Mouse (Mus musculus): ENCODE measurements around the gene 1700109H08Rik. TPM values are rescaled to one million over a fixed set of nuclear protein-coding genes. Genes with fewer than 3 reads are reported as not detected.

The 1700109H08Rik gene
- polyA plus RNA-seq, 1 experiment, result 8.0 TPM

- Histone ChIP-seq H3K4me1 (ENCODE audit: control insufficient read depth, insufficient read depth, low read length) (no peaks in the 10 kb centered on the region), H3K27ac (ENCODE audit: insufficient read depth, low read length) (no peak overlapping the region), H3K4me3 (ENCODE audit: insufficient read depth, low read length) (no peak overlapping the region)
- no peak for TF ChIP-seq CTCF (IDR thresholded peaks at IDR 0.05; ENCODE audit: borderline replicate concordance, insufficient read depth, low read length)
- TF ChIP-seq POLR2A (IDR thresholded peaks at IDR 0.05; ENCODE audit: low read depth, low read length), result no peak
These were observed 61.9 kb downstream of the 1700109H08Rik start for GRCm38 (mm10) chr5:3633315-3633714.

- no peaks in the 10 kb centered on the region for H3K4me1 ChIP-seq (ENCODE audit: control insufficient read depth, insufficient read depth, low read length)
- TF ChIP-seq POLR2A (IDR thresholded peaks at IDR 0.05; ENCODE audit: low read depth, low read length) (no peak), CTCF (IDR thresholded peaks at IDR 0.05; ENCODE audit: borderline replicate concordance, insufficient read depth, low read length) (no peak)
- no peak overlapping the region for H3K4me3 ChIP-seq (ENCODE audit: insufficient read depth, low read length)
- H3K27ac ChIP-seq (ENCODE audit: insufficient read depth, low read length), result no peak overlapping the region
These were observed 62.6 kb downstream of the 1700109H08Rik start for GRCm38 (mm10) chr5:3633951-3634350.

Other genes starting within 250 kb of the 1700109H08Rik start
- 30.5 and 31.4 TPM in 2 replicates for gene Cdk6, start 230.1 kb upstream of the 1700109H08Rik start, polyA plus RNA-seq (2011; ENCODE audit: insufficient read length, low read depth, missing spikeins)
- gene Fam133b, start 27.7 kb upstream of the 1700109H08Rik start, polyA plus RNA-seq (2011; ENCODE audit: insufficient read length, low read depth, missing spikeins), result 23.2 and 30.0 TPM in 2 replicates
- 10.5 and 13.1 TPM in 2 replicates for gene Pex1, start 24.5 kb downstream of the 1700109H08Rik start, polyA plus RNA-seq (2011; ENCODE audit: insufficient read length, low read depth, missing spikeins)
- 5.9 and 6.6 TPM in 2 replicates for gene Rbm48, start 25.0 kb downstream of the 1700109H08Rik start, polyA plus RNA-seq (2011; ENCODE audit: insufficient read length, low read depth, missing spikeins)
- not detected in 2 replicates for gene Tmbim7, start 79.6 kb downstream of the 1700109H08Rik start, polyA plus RNA-seq (2011; ENCODE audit: insufficient read length, low read depth, missing spikeins)
- 163 and 176 TPM in 2 replicates for gene Gatad1, start 85.6 kb downstream of the 1700109H08Rik start, polyA plus RNA-seq (2011; ENCODE audit: insufficient read length, low read depth, missing spikeins)
- gene Ankib1, start 231.4 kb downstream of the 1700109H08Rik start, polyA plus RNA-seq (2011; ENCODE audit: insufficient read length, low read depth, missing spikeins), result 48.9 and 52.0 TPM in 2 replicates
- 62.7 and 68.8 TPM in 2 replicates for gene Krit1, start 231.6 kb downstream of the 1700109H08Rik start, polyA plus RNA-seq (2011; ENCODE audit: insufficient read length, low read depth, missing spikeins)